12 mouse cellular contexts compared by ENCODE assay signal in genomic region chr11:85430743-85431448, GRCm38 (mm10).
DNase-seq lines count a peak whose midpoint lies in the region; ATAC-seq lines count a peak whose summit lies in the region.
"Had no signal": no experiment of that assay in that cellular context is flagged by ENCODE, and none has a peak within 500 bp of the region (broad histone marks: within the 10 kb centered on the region; RNA-seq: fewer than 3 reads in every experiment).

No protein-coding gene starts in this region.

- no peak overlapping the region for H3K9ac ChIP-seq in kidney, embryonic 15.5 days
- no peak overlapping the region for H3K9ac ChIP-seq in embryonic facial prominence, embryonic 11.5 days (replicated peaks; ENCODE audit: low read length)
- no peak overlapping the region for H3K9ac ChIP-seq in neural tube, embryonic 11.5 days (ENCODE audit: low read length)
- H3K9ac ChIP-seq in midbrain, embryonic 13.5 days (replicated peaks) = no peak overlapping the region
- H3K9ac ChIP-seq: heart, embryonic 13.5 days had no signal

- H3K4me3 ChIP-seq in kidney, embryonic 15.5 days (replicated peaks) = no peak overlapping the region
- no peak overlapping the region for H3K4me3 ChIP-seq in embryonic facial prominence, embryonic 11.5 days (ENCODE audit: low read depth, low read length)
- H3K4me3 ChIP-seq in neural tube, embryonic 11.5 days (ENCODE audit: low read depth, low read length) = no peak overlapping the region
- H3K4me3 ChIP-seq in midbrain, embryonic 13.5 days (replicated peaks) = no peak overlapping the region
- H3K4me3 ChIP-seq: heart, embryonic 13.5 days; megakaryocyte, embryonic 14.5 days had no signal

- H3K4me2 ChIP-seq in kidney, embryonic 15.5 days = 0 out of 2 replicates have a peak overlapping the region, but pooled peaks have one; percentile 13
- H3K4me2 ChIP-seq in embryonic facial prominence, embryonic 11.5 days (ENCODE audit: low read depth, low read length) = no peak overlapping the region
- H3K4me2 ChIP-seq in neural tube, embryonic 11.5 days (ENCODE audit: low read depth) = no peak overlapping the region
- H3K4me2 ChIP-seq in midbrain, embryonic 13.5 days (replicated peaks) = no peak overlapping the region
- H3K4me2 ChIP-seq: heart, embryonic 13.5 days had no signal

- no peaks in the 10 kb centered on the region for H3K9me3 ChIP-seq in kidney, embryonic 15.5 days (replicated peaks)
- no peaks in the 10 kb centered on the region for H3K9me3 ChIP-seq in embryonic facial prominence, embryonic 11.5 days (replicated peaks; ENCODE audit: control insufficient read depth, low read length)
- no peaks in the 10 kb centered on the region for H3K9me3 ChIP-seq in neural tube, embryonic 11.5 days (ENCODE audit: control insufficient read depth, low read length)
- no peaks in the 10 kb centered on the region for H3K9me3 ChIP-seq in midbrain, embryonic 13.5 days
- H3K9me3 ChIP-seq: heart, embryonic 13.5 days; megakaryocyte, embryonic 14.5 days had no signal

- no peaks in the 10 kb centered on the region for H3K27me3 ChIP-seq in kidney, embryonic 15.5 days
- no peaks in the 10 kb centered on the region for H3K27me3 ChIP-seq in embryonic facial prominence, embryonic 11.5 days (ENCODE audit: control insufficient read depth, insufficient read depth, low read length)
- no peaks in the 10 kb centered on the region for H3K27me3 ChIP-seq in neural tube, embryonic 11.5 days (ENCODE audit: control insufficient read depth, insufficient read depth, low read length)
- no peaks in the 10 kb centered on the region for H3K27me3 ChIP-seq in midbrain, embryonic 13.5 days
- H3K27me3 ChIP-seq: heart, embryonic 13.5 days had no signal

- no peak for DNase-seq in kidney, postnatal 10 days
- peak; percentile 28 for DNase-seq in brain, adult 2 months (ENCODE audit: low read depth, low spot score)
- peak; percentile 61 for DNase-seq in embryonic facial prominence, embryonic 11.5 days (ENCODE audit: low spot score)
- DNase-seq in neural tube, embryonic 11.5 days (ENCODE audit: low spot score) = peak; percentile 53
- no peak for DNase-seq in cerebellum, postnatal 10 days
- DNase-seq: cerebellum, adult 9-11 months; right cerebral cortex, postnatal 25 days; thymus, postnatal 4 days had no signal

- WGBS in kidney, embryonic 15.5 days = 32% methylated on average over 11 of the region's 11 CpGs
- 35% methylated on average over 11 of the region's 11 CpGs for WGBS in embryonic facial prominence, embryonic 11.5 days
- 56% methylated on average over 11 of the region's 11 CpGs for WGBS in neural tube, embryonic 11.5 days
- 81% methylated on average over 11 of the region's 11 CpGs for WGBS in midbrain, embryonic 13.5 days

- no peak for ATAC-seq in kidney, embryonic 15.5 days (replicated peaks; ENCODE audit: low FRiP score)
- ATAC-seq in embryonic facial prominence, embryonic 11.5 days (replicated peaks; ENCODE audit: insufficient number of reproducible peaks, low FRiP score, low TSS enrichment, low read depth) = no peak
- no peak for ATAC-seq in neural tube, embryonic 11.5 days (ENCODE audit: insufficient read depth, low FRiP score, low TSS enrichment)
- no peak for ATAC-seq in midbrain, embryonic 13.5 days

- no peaks in the 10 kb centered on the region for H3K36me3 ChIP-seq in kidney, embryonic 15.5 days
- H3K36me3 ChIP-seq in embryonic facial prominence, embryonic 11.5 days (replicated peaks; ENCODE audit: control insufficient read depth, insufficient read depth, low read depth, low read length) = no peaks in the 10 kb centered on the region
- H3K36me3 ChIP-seq in neural tube, embryonic 11.5 days (ENCODE audit: control insufficient read depth, insufficient read depth, low read length) = no peaks in the 10 kb centered on the region
- no peaks in the 10 kb centered on the region for H3K36me3 ChIP-seq in midbrain, embryonic 13.5 days
- H3K36me3 ChIP-seq: heart, embryonic 13.5 days had no signal

- H3K27ac ChIP-seq in kidney, embryonic 15.5 days = 0 out of 2 replicates have a peak overlapping the region, but pooled peaks have one; percentile 47
- H3K27ac ChIP-seq in embryonic facial prominence, embryonic 11.5 days (replicated peaks; ENCODE audit: low read depth, low read length) = no peak overlapping the region
- no peak overlapping the region for H3K27ac ChIP-seq in neural tube, embryonic 11.5 days (ENCODE audit: low read depth, low read length)
- H3K27ac ChIP-seq in midbrain, embryonic 13.5 days = no peak overlapping the region
- H3K27ac ChIP-seq: heart, embryonic 13.5 days had no signal

- peaks cover 23% of the 10 kb centered on the region for H3K4me1 ChIP-seq in kidney, embryonic 15.5 days
- no peaks in the 10 kb centered on the region for H3K4me1 ChIP-seq in embryonic facial prominence, embryonic 11.5 days (ENCODE audit: control insufficient read depth, insufficient read depth, low read length)
- H3K4me1 ChIP-seq in neural tube, embryonic 11.5 days (ENCODE audit: control insufficient read depth, insufficient read depth, low read length) = no peaks in the 10 kb centered on the region
- H3K4me1 ChIP-seq in midbrain, embryonic 13.5 days (replicated peaks) = no peaks in the 10 kb centered on the region
- H3K4me1 ChIP-seq: megakaryocyte, embryonic 14.5 days had no signal

Comparison
In these comparisons a context has a peak if more than half of its experiments do, and no peak if none do; other contexts are left out.
1. DNase-seq: peak in brain, adult 2 months (single experiment), embryonic facial prominence, embryonic 11.5 days (single experiment) and neural tube, embryonic 11.5 days (single experiment); none in kidney, postnatal 10 days (single experiment) and cerebellum, postnatal 10 days (0 of 2).